Mouse (Mus musculus) spleen, adult 2 months (tissue): ENCODE data around the gene Rfx5. TPM values are rescaled to one million over a fixed set of nuclear protein-coding genes. Genes with fewer than 3 reads are reported as not detected.
"Not testable (repeated sequence)": the region's sequence is repeated elsewhere in the genome, so short reads cannot be mapped to it uniquely, and the experiment has no call there.

Source experiments
- DNase-seq, 2 experiments: peaks; one replicate each; pipeline versions ENCODE4 v3.0.0 to v3.0.0-alpha.2; 2012 to 2021; ENCODE audit warnings: low spot score in 2 of 2, low read depth in 1 of 2
- H3K27ac ChIP-seq: fragments of 200-500 bp; 2 replicates; pipeline ENCODE4 v1.5.1; 2012; ENCODE audit warnings: low read length, inconsistent platforms; ENCODE audit not compliant: insufficient read depth
- H3K27me3 ChIP-seq: fragments of 200-500 bp; 2 replicates; pipeline ENCODE4 v1.6.1; 2012; ENCODE audit warnings: mild to moderate bottlenecking, moderate library complexity, low read length, inconsistent platforms; ENCODE audit not compliant: control insufficient read depth, insufficient read depth
- H3K36me3 ChIP-seq: fragments of 200-500 bp; 2 replicates; pipeline ENCODE4 v1.6.1; 2012; ENCODE audit warnings: mild to moderate bottlenecking, low read length, inconsistent platforms; ENCODE audit not compliant: control insufficient read depth, insufficient read depth
- H3K4me1 ChIP-seq: fragments of 200-500 bp; 2 replicates; pipeline ENCODE4 v1.6.1; 2011; ENCODE audit warnings: inconsistent platforms; ENCODE audit not compliant: control insufficient read depth, insufficient read depth, insufficient read length
- H3K4me3 ChIP-seq: fragments of 200-500 bp; 2 replicates; pipeline ENCODE4 v1.5.1; 2011; ENCODE audit warnings: mild to moderate bottlenecking, inconsistent platforms; ENCODE audit not compliant: insufficient read depth, insufficient read length; ENCODE audit errors: extremely low read depth
- CTCF ChIP-seq: fragments of 200-500 bp; IDR thresholded peaks from 2 replicates; pipeline ENCODE4 v1.5.1; 2011; ENCODE audit warnings: mild to moderate bottlenecking, inconsistent platforms; ENCODE audit not compliant: insufficient read depth, insufficient read length, insufficient replicate concordance; ENCODE audit errors: extremely low read depth
- POLR2A ChIP-seq: fragments of 200-500 bp; IDR thresholded peaks from 2 replicates; pipeline ENCODE4 v1.6.1; 2011; ENCODE audit warnings: low read depth, low read length, inconsistent platforms
- WGBS: fragments of 180-500 bp; shearing (Covaris S2); methylation state at CpG from one replicate; pipeline ENCODE4 v1.1.7; 2018; 5-methylcytosine and 5-hydroxymethylcytosine counted together
- polyA plus RNA-seq: library from polyadenylated mRNA; depleted of rRNA; stranded (reverse); fragments of >200 nt; gene quantifications from 2 replicates; pipeline ENCODE4 v1.2.3, GENCODE M21; 2012

Gene Rfx5
- polyA plus RNA-seq, 1 experiment: 23.9 TPM

DNA sequence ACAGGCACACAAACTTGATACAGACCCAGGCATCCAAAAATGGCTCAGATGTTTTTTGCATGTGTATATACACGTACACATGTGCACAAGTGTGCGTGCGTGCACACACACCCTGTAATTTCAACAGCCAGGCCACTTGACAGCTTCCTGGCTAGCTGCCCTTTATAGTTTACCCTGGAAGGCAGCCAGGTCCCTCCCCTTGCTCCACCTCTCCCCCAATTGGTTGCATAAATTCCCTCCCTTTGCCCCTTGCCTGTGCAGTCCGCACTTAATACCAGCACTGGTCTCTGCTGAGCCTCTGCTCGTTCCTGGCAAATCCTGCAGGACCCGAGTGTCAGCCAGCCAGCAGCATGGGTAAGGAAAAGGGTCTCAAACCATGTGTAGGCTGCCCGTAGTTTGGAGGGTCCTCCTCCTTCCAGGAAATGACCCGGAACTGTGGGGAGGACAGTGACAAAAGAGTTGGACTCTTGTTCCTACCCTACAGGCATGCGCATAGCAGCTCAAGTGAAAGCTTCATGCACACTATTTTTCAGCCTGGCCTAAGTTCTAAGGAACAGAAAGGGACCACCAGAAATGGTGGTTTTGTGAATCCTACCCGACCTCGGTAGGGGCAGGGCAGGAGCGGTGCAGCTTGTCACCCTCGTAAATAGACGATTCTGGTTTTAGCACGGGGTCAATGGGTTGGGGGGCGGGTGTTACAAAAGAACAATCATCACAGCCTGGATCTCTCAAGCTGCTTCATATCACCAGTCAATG, 20.9 kb upstream of the Rfx5 start, which contains the start of gene Selenbp1:
Gene Selenbp1 (plus strand): TSS at position 248 of the 756 bp plus-strand sequence.
- DNase-seq: peak in 1 of 2 experiments; percentile 29
- 6% methylated on average over 16 of the region's 16 CpGs for WGBS

DNA sequence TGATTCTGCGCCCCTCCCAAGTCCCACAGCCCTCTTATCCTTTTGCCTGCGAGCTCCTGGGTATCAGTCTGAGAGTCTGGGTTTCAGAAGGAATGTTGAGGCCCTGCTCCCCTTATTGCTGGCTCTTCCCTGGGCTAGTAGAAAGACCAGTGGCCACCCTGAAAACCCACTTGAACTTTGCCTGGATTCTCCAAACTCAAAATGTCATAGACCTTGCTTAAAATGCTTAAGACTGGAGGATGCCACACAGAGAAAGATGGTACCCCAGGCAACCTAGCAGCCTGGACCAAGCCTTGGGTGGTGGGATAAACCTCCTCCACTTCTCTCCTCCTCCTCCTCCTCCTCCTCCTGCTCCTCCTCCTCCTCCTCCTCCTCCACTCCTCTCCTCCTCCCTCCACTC, 20.3 kb upstream of the Rfx5 start:
- not testable (repeated sequence) for H3K27me3 ChIP-seq, H3K4me3 ChIP-seq, DNase-seq, H3K27ac ChIP-seq, H3K36me3 ChIP-seq, H3K4me1 ChIP-seq
- no CpG with 5 or more reads among the region's 2 CpGs for WGBS

More for the DNA sequence above, 20.9 kb upstream of the Rfx5 start, which contains the start of gene Selenbp1:
- Histone ChIP-seq H3K36me3 (no peaks in the 10 kb centered on the region), H3K27me3 (no peaks in the 10 kb centered on the region), H3K4me3 (peak within 1 kb of the TSS; percentile 55), H3K4me1 (no peaks in the 10 kb centered on the region), H3K27ac (peak within 1 kb of the TSS; percentile 75)
- peak; percentile 9; the same call in 1 of the 2 replicates for TF ChIP-seq POLR2A
- no peak for TF ChIP-seq CTCF

DNA sequence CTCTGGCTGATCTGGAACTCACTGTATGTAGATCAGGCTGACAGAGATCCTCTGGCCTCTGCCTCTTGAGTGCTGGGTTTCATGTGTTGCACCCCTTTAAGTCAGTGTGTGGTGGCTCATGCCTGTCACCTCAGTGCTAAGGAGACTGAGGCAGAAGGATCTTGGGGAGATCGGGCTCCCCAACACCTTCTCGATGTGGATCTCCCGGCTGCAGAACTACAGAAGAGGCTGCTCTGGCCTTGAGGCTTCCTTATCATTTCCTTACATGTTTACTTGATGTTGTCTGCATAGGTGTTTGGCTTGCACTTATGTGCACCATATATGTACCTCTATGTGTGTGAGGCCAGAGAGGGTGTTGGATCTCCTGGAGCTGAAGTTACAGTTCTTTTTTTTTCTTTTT, 19.3 kb upstream of the Rfx5 start:
- DNase-seq, H3K4me1 ChIP-seq, H3K27ac ChIP-seq, H3K27me3 ChIP-seq, H3K36me3 ChIP-seq, H3K4me3 ChIP-seq: not testable (repeated sequence)
- WGBS: 80% methylated on average over 3 of the region's 3 CpGs

DNA sequence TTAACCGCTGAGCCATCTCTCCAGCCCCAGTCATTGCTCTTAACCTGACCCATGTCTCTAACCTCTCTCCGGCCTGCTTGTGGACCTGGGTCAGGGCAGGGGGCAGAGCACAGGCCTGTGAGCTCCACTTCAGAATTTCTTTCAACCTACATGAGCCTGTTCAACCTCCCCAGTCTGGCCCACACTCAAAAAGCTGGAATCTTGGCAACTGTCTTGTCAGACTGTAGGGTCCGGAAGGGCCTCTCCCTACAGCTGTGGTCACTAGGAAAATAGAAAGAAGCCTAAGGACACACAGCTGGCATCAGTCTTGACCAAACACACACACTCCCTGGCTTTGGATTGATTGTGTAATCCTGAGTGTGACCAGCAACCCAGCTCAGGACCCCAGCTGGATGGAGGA, 18.5 kb upstream of the Rfx5 start:
- H3K27me3 ChIP-seq, H3K4me3 ChIP-seq, H3K36me3 ChIP-seq, H3K4me1 ChIP-seq, DNase-seq, H3K27ac ChIP-seq: not testable (repeated sequence)
- 96% methylated on average over 3 of the region's 3 CpGs for WGBS

DNA sequence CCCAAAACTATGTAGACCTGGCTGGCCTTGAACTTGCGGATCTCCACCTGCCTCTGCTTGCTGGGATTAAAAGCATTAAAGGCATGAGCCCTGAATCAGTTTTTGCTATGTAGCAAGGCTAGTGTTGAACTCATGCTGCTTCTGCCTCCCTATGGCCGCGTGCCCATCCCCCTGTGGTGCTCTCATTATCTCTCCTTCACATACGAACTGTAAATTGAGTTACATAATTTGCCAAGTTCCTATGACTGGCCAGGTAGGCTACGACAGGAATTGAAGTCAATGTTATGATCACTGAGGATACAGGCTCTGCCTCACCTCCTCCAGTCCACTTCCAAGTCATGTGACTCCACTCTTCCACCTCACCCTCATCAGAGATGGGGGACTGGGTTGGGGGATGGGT, 17.7 kb upstream of the Rfx5 start:
- not testable (repeated sequence) for H3K27me3 ChIP-seq, H3K36me3 ChIP-seq, DNase-seq, H3K4me3 ChIP-seq, H3K27ac ChIP-seq, H3K4me1 ChIP-seq
- 85% methylated on average over 5 of the region's 5 CpGs for WGBS

DNA sequence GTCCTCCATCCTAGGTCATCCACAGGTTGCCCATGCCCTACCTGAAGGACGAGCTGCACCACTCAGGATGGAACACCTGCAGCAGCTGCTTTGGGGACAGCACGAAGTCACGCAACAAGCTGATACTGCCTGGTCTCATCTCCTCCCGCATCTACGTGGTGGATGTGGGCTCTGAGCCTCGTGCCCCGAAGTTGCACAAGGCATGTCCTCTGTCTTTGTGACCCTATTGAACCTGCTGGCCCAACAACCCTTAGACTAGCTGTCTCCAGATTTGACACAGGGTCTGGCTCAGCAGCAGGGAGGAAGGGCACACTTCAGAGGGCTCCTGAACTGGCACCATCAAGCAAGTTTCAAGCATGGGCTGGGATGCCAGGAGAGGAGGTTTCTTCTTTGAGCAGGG, 16.7 kb upstream of the Rfx5 start:
- WGBS: 97% methylated on average over 7 of the region's 7 CpGs
- not testable (repeated sequence) for DNase-seq, H3K4me1 ChIP-seq, H3K27me3 ChIP-seq, H3K4me3 ChIP-seq, H3K36me3 ChIP-seq, H3K27ac ChIP-seq

DNA sequence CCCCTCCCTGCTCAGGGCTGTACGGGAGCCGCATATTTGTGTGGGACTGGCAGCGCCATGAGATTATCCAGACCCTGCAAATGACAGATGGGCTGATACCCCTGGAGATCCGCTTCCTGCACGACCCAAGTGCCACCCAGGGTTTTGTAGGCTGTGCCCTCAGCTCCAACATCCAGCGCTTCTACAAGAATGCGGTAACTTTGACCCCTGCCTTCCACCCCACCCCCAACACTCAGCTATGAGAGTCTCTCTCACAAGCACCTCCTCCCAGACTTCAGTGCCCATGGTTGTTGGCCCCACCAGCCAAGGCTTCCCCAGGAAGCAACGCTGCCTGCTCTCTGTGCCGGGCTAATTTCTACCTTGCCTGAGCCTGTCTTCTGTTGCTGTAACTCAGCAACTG, 13.8 kb upstream of the Rfx5 start:
- not testable (repeated sequence) for H3K36me3 ChIP-seq, H3K4me1 ChIP-seq, H3K27me3 ChIP-seq, DNase-seq, H3K4me3 ChIP-seq, H3K27ac ChIP-seq
- WGBS: 90% methylated on average over 9 of the region's 9 CpGs

DNA sequence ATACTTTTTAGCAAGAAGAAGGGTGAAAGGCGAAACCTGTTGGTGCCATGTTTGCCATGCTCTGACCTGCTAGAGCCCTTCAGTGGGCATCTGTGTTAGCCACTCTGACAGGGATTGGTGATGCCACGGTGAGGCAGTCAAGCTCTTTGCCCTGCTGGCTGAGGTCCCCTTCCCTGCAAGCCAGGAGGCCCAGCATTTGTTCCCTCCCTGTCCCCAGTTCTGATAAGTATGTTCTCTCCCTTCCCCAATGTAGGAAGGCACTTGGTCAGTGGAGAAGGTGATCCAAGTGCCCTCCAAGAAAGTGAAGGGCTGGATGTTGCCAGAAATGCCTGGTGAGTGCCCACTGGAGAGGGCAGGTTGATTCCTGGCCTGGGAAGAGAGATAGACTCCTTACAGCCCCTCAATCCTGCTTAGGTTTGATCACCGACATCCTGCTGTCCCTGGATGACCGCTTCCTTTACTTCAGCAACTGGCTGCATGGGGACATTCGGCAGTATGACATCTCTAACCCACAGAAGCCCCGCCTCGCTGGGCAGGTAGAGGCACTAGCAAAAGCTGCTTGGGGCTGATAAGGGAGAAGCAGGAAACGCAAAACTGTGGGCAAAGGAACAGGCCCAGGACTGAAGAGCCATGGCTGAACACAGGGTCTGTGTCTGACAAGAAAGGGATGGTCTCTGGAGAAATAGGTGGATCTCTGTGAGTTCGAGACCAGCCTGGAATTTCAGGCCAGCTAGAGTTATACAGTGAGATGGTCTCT, 11.5 kb upstream of the Rfx5 start:
- not testable (repeated sequence) for H3K27me3 ChIP-seq, H3K4me3 ChIP-seq, H3K27ac ChIP-seq, DNase-seq, H3K36me3 ChIP-seq, H3K4me1 ChIP-seq
- WGBS: 75% methylated on average over 9 of the region's 9 CpGs
